Mouse (Mus musculus) cerebellum, adult 2 months (tissue): ENCODE results near the gene Adra1d. TPM values are rescaled to one million over a fixed set of nuclear protein-coding genes. Genes with fewer than 3 reads are reported as not detected.

Source experiments
- DNase-seq, 2 experiments: peaks; one replicate each; pipeline ENCODE4 v3.0.0; 2021
- H3K27ac ChIP-seq: fragments of 200-500 bp; 2 replicates; pipeline ENCODE4 v1.5.1; 2012; ENCODE audit warnings: low read length, control low read depth, inconsistent platforms; ENCODE audit not compliant: insufficient read depth
- H3K27me3 ChIP-seq: fragments of 200-500 bp; 2 replicates; pipeline ENCODE4 v1.6.1; 2012; ENCODE audit warnings: inconsistent platforms, mild to moderate bottlenecking, low read length, moderate library complexity; ENCODE audit not compliant: control insufficient read depth, insufficient read depth
- H3K4me1 ChIP-seq: fragments of 200-500 bp; 2 replicates; pipeline ENCODE4 v1.6.1; 2011; ENCODE audit warnings: low read length; ENCODE audit not compliant: control insufficient read depth, insufficient read depth
- H3K4me3 ChIP-seq: fragments of 200-500 bp; replicated peaks from 2 replicates; pipeline ENCODE3; 2011; ENCODE audit warnings: mild to moderate bottlenecking, low read depth, low read length, control low read depth; ENCODE audit not compliant: insufficient read depth
- CTCF ChIP-seq: fragments of 200-500 bp; IDR thresholded peaks from 2 replicates; pipeline ENCODE4 v1.5.1; 2011; ENCODE audit warnings: low read depth, mild to moderate bottlenecking, control low read depth, low read length, moderate library complexity, borderline replicate concordance; ENCODE audit not compliant: insufficient read depth
- POLR2A ChIP-seq: fragments of 200-500 bp; IDR thresholded peaks from 2 replicates; pipeline ENCODE4 v1.6.1; 2011; ENCODE audit warnings: low read length, control low read depth, borderline replicate concordance; ENCODE audit not compliant: insufficient read depth
- WGBS: fragments of 180-500 bp; shearing (Covaris S2); methylation state at CpG from one replicate; pipeline ENCODE4 v1.1.7; 2018; 5-methylcytosine and 5-hydroxymethylcytosine counted together
- polyA plus RNA-seq: library from polyadenylated mRNA; depleted of rRNA; stranded (reverse); fragments of >200 nt; gene quantifications from 2 replicates; pipeline ENCODE4 v1.2.3, GENCODE M21; 2012

Gene Adra1d
- polyA plus RNA-seq, 1 experiment = 7.0 TPM

DNA sequence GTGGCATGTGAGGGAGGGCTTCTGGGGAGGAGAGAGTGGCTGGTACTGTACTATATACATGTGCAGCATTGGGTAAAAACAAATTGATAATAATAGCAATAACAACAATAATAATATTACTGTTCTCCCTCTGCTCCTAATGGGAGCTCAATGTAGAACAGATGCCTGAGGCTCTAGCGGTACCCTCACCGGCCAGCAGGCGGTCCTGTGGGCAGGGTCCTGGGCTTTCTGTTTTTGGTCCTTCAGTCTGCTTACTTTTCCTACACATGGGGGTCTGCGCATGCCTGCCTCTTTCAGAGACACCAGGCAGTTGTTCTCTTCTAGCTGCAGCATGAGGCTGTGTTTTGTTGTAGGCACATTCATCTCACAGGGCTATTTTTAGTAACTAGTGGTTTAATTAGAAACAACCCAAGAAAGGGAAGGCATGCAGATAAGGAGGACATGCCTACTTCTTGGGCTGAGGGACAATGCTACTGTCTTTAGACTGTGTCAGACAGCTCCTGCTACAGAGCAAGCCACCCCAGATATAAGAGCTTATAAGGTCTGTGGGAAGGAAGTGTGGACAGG lies 47.9 kb downstream of the Adra1d start:
- H3K4me3 ChIP-seq = no peak overlapping the region
- TF ChIP-seq CTCF (no peak), POLR2A (no peak)
- DNase-seq = no peak
- H3K27me3 ChIP-seq = no peaks in the 10 kb centered on the region
- H3K27ac ChIP-seq = no peak overlapping the region
- peaks cover 10% of the 10 kb centered on the region for H3K4me1 ChIP-seq
- WGBS = 83% methylated on average over 4 of the region's 4 CpGs

DNA sequence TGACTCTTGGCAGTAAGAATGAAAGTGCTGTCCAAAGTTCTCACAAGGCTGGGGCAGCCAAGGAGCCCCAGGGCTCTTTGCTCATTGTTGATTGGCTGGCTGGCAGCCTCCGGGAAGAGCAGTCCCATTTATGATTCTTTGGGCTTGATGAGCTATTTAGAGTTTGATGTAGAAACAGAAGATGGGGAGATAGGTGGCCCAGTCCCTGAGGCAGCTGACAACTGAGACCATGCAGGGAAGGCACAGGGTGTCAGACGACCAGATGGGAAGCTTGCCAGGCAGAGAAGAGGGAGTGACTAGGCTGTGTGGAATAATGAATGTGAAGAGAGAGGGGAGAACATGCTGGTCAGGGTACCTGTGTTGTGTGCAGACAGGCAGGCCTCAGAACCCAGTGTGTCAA lies 48.6 kb downstream of the Adra1d start:
- Histone ChIP-seq H3K27me3 (no peaks in the 10 kb centered on the region), H3K4me3 (no peak overlapping the region), H3K4me1 (peaks cover 10% of the 10 kb centered on the region), H3K27ac (no peak overlapping the region)
- TF ChIP-seq CTCF (no peak), POLR2A (no peak)
- DNase-seq = peak in 1 of 2 experiments; percentile 41
- 4% methylated on average over 2 of the region's 2 CpGs for WGBS

GRCm38 (mm10) chr2:131510531-131510930 lies 51.6 kb downstream of the Adra1d start:
- no peak overlapping the region for H3K27ac ChIP-seq
- peaks cover 13% of the 10 kb centered on the region for H3K4me1 ChIP-seq
- DNase-seq = no peak
- H3K4me3 ChIP-seq = no peak overlapping the region
- no peaks in the 10 kb centered on the region for H3K27me3 ChIP-seq
- no peak for TF ChIP-seq CTCF
- no peak for TF ChIP-seq POLR2A
- 63% methylated on average over 5 of the region's 5 CpGs for WGBS

DNA sequence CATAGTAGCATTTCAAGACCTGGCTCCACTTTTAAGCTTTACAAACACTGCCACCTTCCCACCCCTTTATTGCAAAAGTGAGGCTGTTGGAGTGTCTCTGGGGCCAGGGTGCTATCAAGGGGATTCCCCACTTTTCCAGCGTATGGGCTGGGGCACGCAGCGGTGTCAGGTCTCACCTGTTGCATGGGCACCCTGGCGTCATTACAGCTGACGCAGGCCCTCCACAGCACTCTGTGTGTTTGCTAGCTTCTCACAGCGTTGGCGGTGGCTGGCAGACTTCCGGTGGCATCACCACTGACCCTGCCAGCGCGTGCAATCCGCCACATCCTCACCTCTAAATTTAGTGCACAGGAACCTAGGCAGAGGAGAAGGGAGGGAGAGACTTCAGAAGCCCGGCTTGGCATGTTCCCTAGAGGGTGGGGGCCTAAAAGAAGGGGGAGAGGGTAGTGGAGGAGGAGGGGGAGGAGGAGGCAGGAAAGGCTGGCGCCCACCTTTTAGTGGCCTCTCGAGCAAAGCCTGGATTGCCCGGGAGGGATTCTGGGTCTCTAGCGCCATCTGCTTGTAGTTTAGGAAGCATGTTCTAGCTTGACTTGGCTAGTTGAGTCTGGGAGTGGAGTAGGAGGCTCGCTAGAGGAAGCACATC lies 52.3 kb downstream of the Adra1d start:
- DNase-seq = peak; percentile 58 to 62
- WGBS = 11% methylated on average over 17 of the region's 17 CpGs
- H3K27ac ChIP-seq = no peak overlapping the region
- TF ChIP-seq CTCF = peak; percentile 83
- TF ChIP-seq POLR2A = no peak
- H3K4me3 ChIP-seq = no peak overlapping the region
- H3K4me1 ChIP-seq = peaks cover 13% of the 10 kb centered on the region
- H3K27me3 ChIP-seq = no peaks in the 10 kb centered on the region

DNA sequence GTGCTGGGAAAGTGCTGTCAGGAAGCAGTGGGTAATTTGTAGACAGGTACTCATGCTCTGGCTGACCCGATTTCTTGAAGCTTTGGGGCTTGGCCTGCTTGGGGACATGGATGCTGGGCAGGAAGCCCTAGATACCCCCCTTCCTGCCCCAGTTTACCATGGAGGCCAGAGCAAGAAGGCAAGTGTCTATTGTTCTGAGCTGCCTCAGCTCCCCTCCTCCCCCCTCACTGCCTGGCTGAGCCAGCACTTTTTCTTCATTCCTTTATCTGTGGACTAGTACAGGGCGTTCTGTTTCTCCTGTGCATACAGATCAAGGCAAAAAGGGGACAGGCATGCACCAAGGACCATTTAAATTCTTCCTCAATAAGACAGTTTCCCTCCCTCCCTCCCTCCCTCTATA lies 53.6 kb downstream of the Adra1d start:
- TF ChIP-seq CTCF (no peak), POLR2A (no peak)
- no peaks in the 10 kb centered on the region for H3K27me3 ChIP-seq
- H3K4me1 ChIP-seq = peaks cover 12% of the 10 kb centered on the region
- WGBS = 51% methylated on average over 2 of the region's 2 CpGs
- no peak overlapping the region for H3K27ac ChIP-seq
- no peak overlapping the region for H3K4me3 ChIP-seq
- peak in 1 of 2 experiments; percentile 48 for DNase-seq

GRCm38 (mm10) chr2:131506358-131506757 lies 55.7 kb downstream of the Adra1d start:
- peaks cover 28% of the 10 kb centered on the region for H3K4me1 ChIP-seq
- H3K4me3 ChIP-seq = no peak overlapping the region
- no peak for DNase-seq
- TF ChIP-seq POLR2A (no peak), CTCF (no peak)
- no peaks in the 10 kb centered on the region for H3K27me3 ChIP-seq
- no peak overlapping the region for H3K27ac ChIP-seq
- WGBS = 59% methylated on average over 3 of the region's 3 CpGs

DNA sequence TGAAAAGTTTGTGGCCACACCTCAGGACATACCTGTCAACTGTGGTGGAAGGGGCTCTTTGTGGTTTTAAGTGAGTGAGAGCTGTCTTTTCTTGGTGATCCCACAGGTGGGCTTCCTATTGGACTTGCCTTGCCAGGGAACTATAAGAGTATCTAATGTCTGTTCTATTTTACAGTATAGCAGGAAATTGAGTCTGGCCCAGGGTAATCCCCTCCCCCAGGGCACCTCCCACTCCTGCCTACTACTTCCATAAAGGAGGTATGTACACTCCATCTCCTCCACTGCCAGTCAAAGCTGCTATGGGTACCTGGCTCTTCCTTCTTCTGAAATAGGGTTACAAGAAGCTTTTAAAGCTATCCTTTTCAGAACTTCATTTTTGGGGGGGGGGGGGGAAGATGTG lies 56.7 kb downstream of the Adra1d start:
- Histone ChIP-seq H3K4me1 (peaks cover 33% of the 10 kb centered on the region), H3K4me3 (no peak overlapping the region), H3K27me3 (no peaks in the 10 kb centered on the region), H3K27ac (no peak overlapping the region; the same call in 1 of the 2 replicates)
- TF ChIP-seq POLR2A = no peak
- no peak for TF ChIP-seq CTCF
- no peak for DNase-seq

GRCm38 (mm10) chr2:131502561-131502960 lies 59.5 kb downstream of the Adra1d start:
- peak in 1 of 2 experiments; percentile 32 for DNase-seq
- 44% methylated on average over 5 of the region's 5 CpGs for WGBS
- Histone ChIP-seq H3K4me3 (no peak overlapping the region), H3K27me3 (no peaks in the 10 kb centered on the region), H3K4me1 (peaks cover 35% of the 10 kb centered on the region), H3K27ac (no peak overlapping the region)
- TF ChIP-seq CTCF (no peak), POLR2A (no peak)
